ENCODE assay signal across 30 mouse cellular contexts in genomic region chr15:32416291-32416690, GRCm38 (mm10).
DNase-seq lines count a peak whose midpoint lies in the region; ATAC-seq and TF ChIP-seq lines count a peak whose summit lies in the region.
"Had no signal": no experiment of that assay in that cellular context is flagged by ENCODE, and none has a peak within 500 bp of the region (broad histone marks: within the 10 kb centered on the region; RNA-seq: fewer than 3 reads in every experiment).

No protein-coding gene starts in this region.

- no peaks in the 10 kb centered on the region for H3K36me3 ChIP-seq in hindbrain, embryonic 15.5 days
- H3K36me3 ChIP-seq in hindbrain, embryonic 13.5 days = no peaks in the 10 kb centered on the region
- no peaks in the 10 kb centered on the region for H3K36me3 ChIP-seq in kidney, adult 2 months (ENCODE audit: control insufficient read depth, insufficient read depth, low read length)
- H3K36me3 ChIP-seq in kidney, embryonic 15.5 days = 0 out of 2 replicates have a peak, but pooled peaks cover 4% of the 10 kb centered on the region
- no peaks in the 10 kb centered on the region for H3K36me3 ChIP-seq in midbrain, embryonic 11.5 days (ENCODE audit: control insufficient read depth, insufficient read depth, low read length)
- no peaks in the 10 kb centered on the region for H3K36me3 ChIP-seq in midbrain, embryonic 15.5 days (replicated peaks)
- peaks cover 10% of the 10 kb centered on the region; the same call in 1 of the 2 replicates for H3K36me3 ChIP-seq in limb, embryonic 10.5 days
- H3K36me3 ChIP-seq: embryonic facial prominence, embryonic 12.5 days; embryonic facial prominence, embryonic 15.5 days; G1E; heart, embryonic 12.5 days; heart, embryonic 15.5 days had no signal

- H3K4me2 ChIP-seq in hindbrain, embryonic 15.5 days = no peak overlapping the region
- no peak overlapping the region for H3K4me2 ChIP-seq in hindbrain, embryonic 13.5 days
- no peak overlapping the region for H3K4me2 ChIP-seq in kidney, embryonic 15.5 days
- no peak overlapping the region for H3K4me2 ChIP-seq in midbrain, embryonic 11.5 days
- H3K4me2 ChIP-seq in midbrain, embryonic 15.5 days = no peak overlapping the region
- H3K4me2 ChIP-seq: embryonic facial prominence, embryonic 12.5 days; embryonic facial prominence, embryonic 15.5 days; heart, embryonic 12.5 days; heart, embryonic 15.5 days had no signal

- H3K4me3 ChIP-seq in hindbrain, embryonic 15.5 days = no peak overlapping the region
- H3K4me3 ChIP-seq in hindbrain, embryonic 13.5 days = no peak overlapping the region
- H3K4me3 ChIP-seq in kidney, adult 2 months (ENCODE audit: insufficient read depth, low read depth, low read length) = no peak overlapping the region
- H3K4me3 ChIP-seq in kidney, embryonic 15.5 days (replicated peaks) = no peak overlapping the region
- no peak overlapping the region for H3K4me3 ChIP-seq in midbrain, embryonic 11.5 days (ENCODE audit: low read depth, low read length)
- H3K4me3 ChIP-seq in midbrain, embryonic 15.5 days = no peak overlapping the region
- no peak overlapping the region for H3K4me3 ChIP-seq in limb, embryonic 10.5 days
- H3K4me3 ChIP-seq: embryonic facial prominence, embryonic 12.5 days; embryonic facial prominence, embryonic 15.5 days; gastrocnemius, adult 2 months; heart, embryonic 12.5 days; heart, embryonic 15.5 days had no signal

- no peak for TF ChIP-seq POLR2A in kidney, adult 2 months (IDR thresholded peaks at IDR 0.05; ENCODE audit: low read depth, low read length)

- no peak for TF ChIP-seq CTCF in kidney, adult 2 months (conservative IDR thresholded peaks at IDR 0.05; ENCODE audit: insufficient read depth, insufficient read length, low read depth, low read length)

- no peaks in the 10 kb centered on the region for H3K9me3 ChIP-seq in hindbrain, embryonic 15.5 days
- no peaks in the 10 kb centered on the region for H3K9me3 ChIP-seq in hindbrain, embryonic 13.5 days
- H3K9me3 ChIP-seq in kidney, embryonic 15.5 days (replicated peaks) = no peaks in the 10 kb centered on the region
- H3K9me3 ChIP-seq in midbrain, embryonic 11.5 days (ENCODE audit: control insufficient read depth, low read length) = no peaks in the 10 kb centered on the region
- no peaks in the 10 kb centered on the region for H3K9me3 ChIP-seq in midbrain, embryonic 15.5 days
- H3K9me3 ChIP-seq in limb, embryonic 10.5 days (replicated peaks) = no peaks in the 10 kb centered on the region
- H3K9me3 ChIP-seq: embryonic facial prominence, embryonic 12.5 days; embryonic facial prominence, embryonic 15.5 days; G1E; heart, embryonic 12.5 days; heart, embryonic 15.5 days had no signal

- no peak overlapping the region for H3K27ac ChIP-seq in hindbrain, embryonic 15.5 days (replicated peaks)
- no peak overlapping the region for H3K27ac ChIP-seq in hindbrain, embryonic 13.5 days
- peak overlapping the region; percentile 51 for H3K27ac ChIP-seq in kidney, adult 2 months (ENCODE audit: insufficient read depth, low read depth, low read length)
- H3K27ac ChIP-seq in kidney, embryonic 15.5 days = no peak overlapping the region
- no peak overlapping the region for H3K27ac ChIP-seq in midbrain, embryonic 11.5 days (ENCODE audit: low read depth, low read length)
- no peak overlapping the region for H3K27ac ChIP-seq in midbrain, embryonic 15.5 days
- no peak overlapping the region for H3K27ac ChIP-seq in limb, embryonic 10.5 days
- H3K27ac ChIP-seq: embryonic facial prominence, embryonic 12.5 days; embryonic facial prominence, embryonic 15.5 days; gastrocnemius, adult 2 months; heart, embryonic 15.5 days had no signal

- WGBS in hindbrain, embryonic 15.5 days = 95% methylated on average over 2 of the region's 2 CpGs
- 94% methylated on average over 2 of the region's 2 CpGs for WGBS in hindbrain, embryonic 13.5 days
- WGBS in kidney, adult 2 months = 59% methylated on average over 2 of the region's 2 CpGs
- 77% methylated on average over 2 of the region's 2 CpGs for WGBS in kidney, embryonic 15.5 days
- 94% methylated on average over 2 of the region's 2 CpGs for WGBS in midbrain, embryonic 11.5 days
- 94% methylated on average over 2 of the region's 2 CpGs for WGBS in midbrain, embryonic 15.5 days
- WGBS in limb, embryonic 10.5 days = 95% methylated on average over 2 of the region's 2 CpGs

- H3K9ac ChIP-seq in hindbrain, embryonic 15.5 days = no peak overlapping the region
- no peak overlapping the region for H3K9ac ChIP-seq in hindbrain, embryonic 13.5 days
- no peak overlapping the region for H3K9ac ChIP-seq in kidney, embryonic 15.5 days
- no peak overlapping the region for H3K9ac ChIP-seq in midbrain, embryonic 11.5 days (ENCODE audit: low read length)
- H3K9ac ChIP-seq in midbrain, embryonic 15.5 days = no peak overlapping the region
- H3K9ac ChIP-seq: embryonic facial prominence, embryonic 12.5 days; embryonic facial prominence, embryonic 15.5 days; forebrain, postnatal 0 days; heart, embryonic 12.5 days; heart, embryonic 15.5 days had no signal

- H3K27me3 ChIP-seq in hindbrain, embryonic 15.5 days = no peaks in the 10 kb centered on the region
- H3K27me3 ChIP-seq in hindbrain, embryonic 13.5 days = no peaks in the 10 kb centered on the region
- no peaks in the 10 kb centered on the region for H3K27me3 ChIP-seq in kidney, adult 2 months (replicated peaks; ENCODE audit: control insufficient read depth, insufficient read depth, low read length)
- no peaks in the 10 kb centered on the region for H3K27me3 ChIP-seq in kidney, embryonic 15.5 days
- no peaks in the 10 kb centered on the region for H3K27me3 ChIP-seq in midbrain, embryonic 11.5 days (ENCODE audit: control insufficient read depth, insufficient read depth, low read length)
- no peaks in the 10 kb centered on the region for H3K27me3 ChIP-seq in midbrain, embryonic 15.5 days (replicated peaks)
- no peaks in the 10 kb centered on the region for H3K27me3 ChIP-seq in limb, embryonic 10.5 days (ENCODE audit: low read depth, poor library complexity, severe bottlenecking)
- H3K27me3 ChIP-seq: CH12.LX; embryonic facial prominence, embryonic 12.5 days; embryonic facial prominence, embryonic 15.5 days; heart, embryonic 12.5 days; heart, embryonic 15.5 days; Patski had no signal

- peak; percentile 71 for DNase-seq in kidney, adult 2 months
- peak; percentile 17 for DNase-seq in midbrain, embryonic 11.5 days (ENCODE audit: low spot score, missing footprints)
- DNase-seq in limb, embryonic 10.5 days (ENCODE audit: low spot score) = peak; percentile 12
- DNase-seq in spleen, postnatal 36 days (ENCODE audit: low spot score in 2 of 2) = no peak
- DNase-seq: adrenal gland, adult 2 months; adrenal gland, postnatal 14 days; B cell, adult 2 months; cerebellum, adult 11 months; cerebellum, adult 2 months; cerebellum, adult 9-11 months; cerebellum, postnatal 25 days; forebrain, postnatal 0 days; gastrocnemius, adult 2 months; gastrocnemius, postnatal 14 days; heart, adult 18-20 months; heart, postnatal 10 days; heart, postnatal 4 days had no signal

- H3K4me1 ChIP-seq in hindbrain, embryonic 15.5 days (replicated peaks) = no peaks in the 10 kb centered on the region
- H3K4me1 ChIP-seq in hindbrain, embryonic 13.5 days (replicated peaks) = no peaks in the 10 kb centered on the region
- no peaks in the 10 kb centered on the region for H3K4me1 ChIP-seq in kidney, adult 2 months (ENCODE audit: control insufficient read depth, insufficient read depth, low read length)
- H3K4me1 ChIP-seq in kidney, embryonic 15.5 days = 0 out of 2 replicates have a peak, but pooled peaks cover 3% of the 10 kb centered on the region
- H3K4me1 ChIP-seq in midbrain, embryonic 11.5 days (ENCODE audit: control insufficient read depth, insufficient read depth, low read length) = no peaks in the 10 kb centered on the region
- no peaks in the 10 kb centered on the region for H3K4me1 ChIP-seq in midbrain, embryonic 15.5 days
- H3K4me1 ChIP-seq in limb, embryonic 10.5 days = peaks cover 21% of the 10 kb centered on the region
- H3K4me1 ChIP-seq: embryonic facial prominence, embryonic 12.5 days; embryonic facial prominence, embryonic 15.5 days had no signal

- peak; percentile 8; the same call in 1 of the 2 replicates for ATAC-seq in hindbrain, embryonic 15.5 days (ENCODE audit: low FRiP score, low read depth)
- no peak for ATAC-seq in hindbrain, embryonic 13.5 days (ENCODE audit: low FRiP score)
- no peak for ATAC-seq in kidney, embryonic 15.5 days (replicated peaks; ENCODE audit: low FRiP score)
- no peak for ATAC-seq in midbrain, embryonic 11.5 days (ENCODE audit: low FRiP score)
- no peak for ATAC-seq in midbrain, embryonic 15.5 days (replicated peaks)
- ATAC-seq: forebrain, embryonic 14.5 days; forebrain, postnatal 0 days; hindbrain, embryonic 16.5 days; Patski had no signal

Comparison
In these comparisons a context has a peak if more than half of its experiments do, and no peak if none do; other contexts are left out.
1. DNase-seq: peak in kidney, adult 2 months (single experiment), midbrain, embryonic 11.5 days (single experiment) and limb, embryonic 10.5 days (single experiment); none in spleen, postnatal 36 days (0 of 2).